In the genomic region with DNA sequence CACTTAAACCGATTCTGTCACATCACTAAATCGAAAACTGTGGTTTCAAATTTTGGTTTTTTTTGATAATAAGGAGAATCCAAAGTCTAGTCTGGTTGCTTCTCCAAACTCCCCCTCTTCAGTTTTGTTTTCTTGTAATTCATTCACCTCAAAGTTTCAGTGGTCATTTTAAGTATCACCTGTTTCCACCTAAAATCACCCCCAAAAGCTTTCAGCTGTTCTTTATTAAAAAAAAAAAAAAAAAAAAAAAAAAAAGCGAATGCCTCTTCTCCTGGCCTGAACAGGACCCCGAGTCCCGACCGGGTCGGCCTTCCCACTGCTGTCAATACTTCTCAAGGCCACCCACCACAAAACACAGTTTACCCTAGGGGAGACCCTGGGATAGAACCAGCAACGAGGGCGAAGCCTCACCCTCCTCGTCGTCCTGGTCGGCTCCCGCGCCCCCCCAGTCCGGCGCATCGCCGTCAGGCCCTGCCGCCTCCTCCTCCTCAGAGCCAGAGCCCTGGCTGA, we compare ENCODE assay signal across 8 mouse cellular contexts. TPM values are rescaled to one million over a fixed set of nuclear protein-coding genes. Genes with fewer than 3 reads are reported as not detected.
DNase-seq lines count a peak whose midpoint lies in the region; ATAC-seq lines count a peak whose summit lies in the region.

No protein-coding gene starts in this region.

- no peak for DNase-seq in heart, postnatal 25 days (ENCODE audit: low spot score)
- DNase-seq in CD4-positive helper T cell, adult 2 months (ENCODE audit: low read depth, low spot score) = peak; percentile 14
- no peak for DNase-seq in embryo, embryonic 10.5 days (ENCODE audit: low spot score)
- DNase-seq in cerebellum, adult 8-10 months = no peak
- DNase-seq in cerebellum, adult 11-12 months = no peak

- intact Hi-C loops in heart, postnatal 25 days (cut with DNase I) = loop anchor here (10.0 kb wide), 1 partner anchor 774 kb away; a partner anchor contains a TSS

- no peaks in the 10 kb centered on the region for H3K27me3 ChIP-seq in heart, embryonic 11.5 days (ENCODE audit: control insufficient read depth, insufficient read depth, low read length)
- H3K27me3 ChIP-seq in forebrain, embryonic 15.5 days = no peaks in the 10 kb centered on the region
- no peaks in the 10 kb centered on the region for H3K27me3 ChIP-seq in liver, embryonic 16.5 days (ENCODE audit: control insufficient read depth, insufficient read depth, low read depth, low read length)

- peak overlapping the region; percentile 96 for H3K9ac ChIP-seq in heart, embryonic 11.5 days (ENCODE audit: low read depth, low read length)
- peak overlapping the region; percentile 87 for H3K9ac ChIP-seq in forebrain, embryonic 15.5 days (replicated peaks)
- peak overlapping the region; percentile 97 for H3K9ac ChIP-seq in liver, embryonic 16.5 days (ENCODE audit: low read depth, low read length)

- no peak for ATAC-seq in heart, embryonic 11.5 days (replicated peaks; ENCODE audit: insufficient number of reproducible peaks, low FRiP score, low TSS enrichment)
- ATAC-seq in forebrain, embryonic 15.5 days (replicated peaks) = no peak
- ATAC-seq in liver, embryonic 16.5 days (ENCODE audit: low read depth) = no peak; the same call in 1 of the 2 replicates

- peaks cover 12% of the 10 kb centered on the region for H3K36me3 ChIP-seq in heart, embryonic 11.5 days (ENCODE audit: control insufficient read depth, insufficient read depth, low read length)
- H3K36me3 ChIP-seq in forebrain, embryonic 15.5 days = peaks cover 28% of the 10 kb centered on the region
- peaks cover 21% of the 10 kb centered on the region for H3K36me3 ChIP-seq in liver, embryonic 16.5 days (ENCODE audit: control insufficient read depth, insufficient read depth)

- H3K4me2 ChIP-seq in heart, embryonic 11.5 days = peak overlapping the region; percentile 73
- peak overlapping the region; percentile 62 for H3K4me2 ChIP-seq in forebrain, embryonic 15.5 days (replicated peaks)
- H3K4me2 ChIP-seq in liver, embryonic 16.5 days (ENCODE audit: low read depth, low read length) = peak overlapping the region; percentile 72

- H3K9me3 ChIP-seq in heart, embryonic 11.5 days (replicated peaks; ENCODE audit: control insufficient read depth, low read length) = no peaks in the 10 kb centered on the region
- no peaks in the 10 kb centered on the region for H3K9me3 ChIP-seq in forebrain, embryonic 15.5 days
- H3K9me3 ChIP-seq in liver, embryonic 16.5 days (replicated peaks; ENCODE audit: control insufficient read depth, low read length) = no peaks in the 10 kb centered on the region

- WGBS in heart, embryonic 11.5 days (ENCODE audit: insufficient replicate concordance) = 9% methylated on average over 19 of the region's 19 CpGs
- 9% methylated on average over 19 of the region's 19 CpGs for WGBS in forebrain, embryonic 15.5 days
- WGBS in liver, embryonic 16.5 days (ENCODE audit: insufficient replicate concordance) = 7% methylated on average over 19 of the region's 19 CpGs

- peaks cover 8% of the 10 kb centered on the region; the same call in 1 of the 2 replicates for H3K4me1 ChIP-seq in heart, embryonic 11.5 days (ENCODE audit: control insufficient read depth, insufficient read depth, low read length)
- H3K4me1 ChIP-seq in forebrain, embryonic 15.5 days = peaks cover 27% of the 10 kb centered on the region
- peaks cover 16% of the 10 kb centered on the region for H3K4me1 ChIP-seq in liver, embryonic 16.5 days (ENCODE audit: control insufficient read depth, low read depth, low read length)

- peak overlapping the region; percentile 92 for H3K4me3 ChIP-seq in heart, embryonic 11.5 days (ENCODE audit: low read depth, low read length)
- peak overlapping the region; percentile 68 for H3K4me3 ChIP-seq in forebrain, embryonic 15.5 days
- H3K4me3 ChIP-seq in liver, embryonic 16.5 days (ENCODE audit: low read depth, low read length) = peak overlapping the region; percentile 98

- H3K27ac ChIP-seq in heart, embryonic 11.5 days (ENCODE audit: low read depth, low read length) = peak overlapping the region; percentile 79
- peak overlapping the region; percentile 88 for H3K27ac ChIP-seq in forebrain, embryonic 15.5 days (replicated peaks)
- peak overlapping the region; percentile 93 for H3K27ac ChIP-seq in liver, embryonic 16.5 days (ENCODE audit: low read length)

RNA-seq across cellular contexts. Expression of a gene that starts 0.5 kb away (rescaled TPM):
- polyA plus RNA-seq in heart, embryonic 11.5 days (2014; fragmentation: Nextera tagmentation; extraction: Ambion mirVana) = 23.2 and 26.8 TPM in 2 replicates
- 10 to 100 TPM; 15.1 to 15.7 TPM for total RNA-seq in heart, postnatal 25 days (2021)
- 42.8 and 43.5 TPM in 2 replicates for polyA plus RNA-seq in forebrain, embryonic 15.5 days (2015; fragmentation: Nextera tagmentation; extraction: Ambion mirVana)
- 12.4 and 13.4 TPM in 2 replicates for polyA plus RNA-seq in liver, embryonic 16.5 days (2015; fragmentation: Nextera tagmentation; extraction: Ambion mirVana)

RNA-seq across cellular contexts. Expression of a gene that starts 26.8 kb away (rescaled TPM):
- polyA plus RNA-seq in heart, embryonic 11.5 days (2014; fragmentation: Nextera tagmentation; extraction: Ambion mirVana) = 47.4 and 62.0 TPM in 2 replicates
- 10 to 100 TPM; 28.0 to 32.3 TPM for total RNA-seq in heart, postnatal 25 days (2021)
- polyA plus RNA-seq in forebrain, embryonic 15.5 days (2015; fragmentation: Nextera tagmentation; extraction: Ambion mirVana) = 49.7 and 52.2 TPM in 2 replicates
- polyA plus RNA-seq in liver, embryonic 16.5 days (2015; fragmentation: Nextera tagmentation; extraction: Ambion mirVana) = 21.3 and 21.5 TPM in 2 replicates

RNA-seq across cellular contexts. Expression of a gene that starts 27.1 kb away (rescaled TPM):
- polyA plus RNA-seq in heart, embryonic 11.5 days (2014; fragmentation: Nextera tagmentation; extraction: Ambion mirVana) = 3.2 and 6.4 TPM in 2 replicates
- 1 to 10 TPM; 4.6 to 5.6 TPM for total RNA-seq in heart, postnatal 25 days (2021)
- polyA plus RNA-seq in forebrain, embryonic 15.5 days (2015; fragmentation: Nextera tagmentation; extraction: Ambion mirVana) = 11.1 and 13.8 TPM in 2 replicates
- 3.9 and 4.1 TPM in 2 replicates for polyA plus RNA-seq in liver, embryonic 16.5 days (2015; fragmentation: Nextera tagmentation; extraction: Ambion mirVana)

RNA-seq across cellular contexts. Expression of a gene that starts 40.3 kb away (rescaled TPM):
- polyA plus RNA-seq in heart, embryonic 11.5 days (2014; fragmentation: Nextera tagmentation; extraction: Ambion mirVana) = 3.7 and 5.3 TPM in 2 replicates
- under 1 TPM; 0.21 to 0.59 TPM for total RNA-seq in heart, postnatal 25 days (2021)
- polyA plus RNA-seq in forebrain, embryonic 15.5 days (2015; fragmentation: Nextera tagmentation; extraction: Ambion mirVana) = 6.4 and 6.8 TPM in 2 replicates
- polyA plus RNA-seq in liver, embryonic 16.5 days (2015; fragmentation: Nextera tagmentation; extraction: Ambion mirVana) = 0.25 and 0.30 TPM in 2 replicates
